Mouse (Mus musculus): ENCODE results near the gene Pafah1b3. TPM values are rescaled to one million over a fixed set of nuclear protein-coding genes. Genes with fewer than 3 reads are reported as not detected.

Gene Pafah1b3
- polyA plus RNA-seq, 1 experiment from 2014 or later: 295 TPM

- Histone ChIP-seq H3K4me1 (replicated peaks) (peaks cover 72% of the 10 kb centered on the region), H3K27ac (peak overlapping the region; percentile 100), H3K36me3 (peaks cover 9% of the 10 kb centered on the region), H3K9me3 (no peaks in the 10 kb centered on the region), H3K27me3 (no peaks in the 10 kb centered on the region), H3K4me2 (peak overlapping the region; percentile 98), H3K9ac (replicated peaks) (peak overlapping the region; percentile 82), H3K4me3 (replicated peaks) (peak overlapping the region; percentile 78)
- WGBS: 0% methylated on average over 6 of the region's 6 CpGs
- ATAC-seq (ENCODE audit: insufficient number of reproducible peaks, insufficient read depth, low FRiP score, low TSS enrichment, low read depth): peak; percentile 62
Observed at GRCm38 (mm10) chr7:25279861-25280791, 17.7 kb downstream of the Pafah1b3 start.

GRCm38 (mm10) chr7:25279076-25279860, 18.5 kb downstream of the Pafah1b3 start:
- peak; percentile 39 for ATAC-seq (ENCODE audit: insufficient number of reproducible peaks, insufficient read depth, low FRiP score, low TSS enrichment, low read depth)
- Histone ChIP-seq H3K4me1 (replicated peaks) (peaks cover 72% of the 10 kb centered on the region), H3K36me3 (peaks cover 8% of the 10 kb centered on the region), H3K9ac (replicated peaks) (peak overlapping the region; percentile 82), H3K9me3 (no peaks in the 10 kb centered on the region), H3K27me3 (no peaks in the 10 kb centered on the region), H3K27ac (peak overlapping the region; percentile 100), H3K4me2 (peak overlapping the region; percentile 98), H3K4me3 (replicated peaks) (peak overlapping the region; percentile 78)
- WGBS: under 1% methylated on average over 48 of the region's 49 CpGs

GRCm38 (mm10) chr7:25278341-25279075, 19.3 kb downstream of the Pafah1b3 start:
- H3K4me3 ChIP-seq (replicated peaks): peak overlapping the region; percentile 78
- peak overlapping the region; percentile 100 for H3K27ac ChIP-seq
- H3K27me3 ChIP-seq: no peaks in the 10 kb centered on the region
- under 1% methylated on average over 58 of the region's 60 CpGs for WGBS
- peak overlapping the region; percentile 98 for H3K4me2 ChIP-seq
- H3K9me3 ChIP-seq: no peaks in the 10 kb centered on the region
- H3K9ac ChIP-seq (replicated peaks): peak overlapping the region; percentile 82
- H3K4me1 ChIP-seq (replicated peaks): peaks cover 68% of the 10 kb centered on the region
- ATAC-seq (ENCODE audit: insufficient number of reproducible peaks, insufficient read depth, low FRiP score, low TSS enrichment, low read depth): 0 out of 2 replicates have a peak, but pooled peaks have one; percentile 13
- H3K36me3 ChIP-seq: peaks cover 11% of the 10 kb centered on the region

- peak overlapping the region; percentile 78 for H3K4me3 ChIP-seq (replicated peaks)
- no peak for ATAC-seq (ENCODE audit: insufficient number of reproducible peaks, insufficient read depth, low FRiP score, low TSS enrichment, low read depth)
- no peaks in the 10 kb centered on the region for H3K9me3 ChIP-seq
- H3K4me1 ChIP-seq (replicated peaks): peaks cover 63% of the 10 kb centered on the region
- H3K36me3 ChIP-seq: peaks cover 16% of the 10 kb centered on the region
- no peaks in the 10 kb centered on the region for H3K27me3 ChIP-seq
- 16% methylated on average over 4 of the region's 4 CpGs for WGBS
- H3K9ac ChIP-seq (replicated peaks): no peak overlapping the region; the same call in none of the 2 replicates
- H3K4me2 ChIP-seq: peak overlapping the region; percentile 98
- H3K27ac ChIP-seq: peak overlapping the region; percentile 100
Observed at GRCm38 (mm10) chr7:25277998-25278340, 19.8 kb downstream of the Pafah1b3 start.

GRCm38 (mm10) chr7:25277405-25277804, 20.4 kb downstream of the Pafah1b3 start:
- peak overlapping the region; percentile 98 for H3K4me2 ChIP-seq
- H3K9ac ChIP-seq (replicated peaks): no peak overlapping the region; the same call in 1 of the 2 replicates
- peak overlapping the region; percentile 100 for H3K27ac ChIP-seq
- H3K4me1 ChIP-seq (replicated peaks): peaks cover 63% of the 10 kb centered on the region
- 81% methylated on average over 4 of the region's 4 CpGs for WGBS
- peaks cover 22% of the 10 kb centered on the region for H3K36me3 ChIP-seq
- ATAC-seq (ENCODE audit: insufficient number of reproducible peaks, insufficient read depth, low FRiP score, low TSS enrichment, low read depth): no peak
- H3K4me3 ChIP-seq (replicated peaks): peak overlapping the region; percentile 78
- H3K9me3 ChIP-seq: no peaks in the 10 kb centered on the region
- no peaks in the 10 kb centered on the region for H3K27me3 ChIP-seq

GRCm38 (mm10) chr7:25275555-25276298, 22.1 kb downstream of the Pafah1b3 start:
- peaks cover 53% of the 10 kb centered on the region for H3K4me1 ChIP-seq (replicated peaks)
- H3K27ac ChIP-seq: peak overlapping the region; percentile 56; the same call in 1 of the 2 replicates
- no peaks in the 10 kb centered on the region for H3K9me3 ChIP-seq
- WGBS: 35% methylated on average over 9 of the region's 9 CpGs
- H3K4me2 ChIP-seq: peak overlapping the region; percentile 19; the same call in 1 of the 2 replicates
- H3K9ac ChIP-seq (replicated peaks): no peak overlapping the region
- no peaks in the 10 kb centered on the region for H3K27me3 ChIP-seq
- H3K36me3 ChIP-seq: peaks cover 38% of the 10 kb centered on the region
- no peak for ATAC-seq (ENCODE audit: insufficient number of reproducible peaks, insufficient read depth, low FRiP score, low TSS enrichment, low read depth)
- peak overlapping the region; percentile 4; the same call in 1 of the 2 replicates for H3K4me3 ChIP-seq (replicated peaks)

- Histone ChIP-seq H3K27ac (peak overlapping the region; percentile 47; the same call in 1 of the 2 replicates), H3K4me2 (no peak overlapping the region), H3K4me3 (replicated peaks) (no peak overlapping the region), H3K9ac (replicated peaks) (peak overlapping the region; percentile 14), H3K4me1 (replicated peaks) (peaks cover 48% of the 10 kb centered on the region), H3K27me3 (no peaks in the 10 kb centered on the region), H3K36me3 (peaks cover 39% of the 10 kb centered on the region), H3K9me3 (no peaks in the 10 kb centered on the region)
- no peak for ATAC-seq (ENCODE audit: insufficient number of reproducible peaks, insufficient read depth, low FRiP score, low TSS enrichment, low read depth)
- 82% methylated on average over 3 of the region's 3 CpGs for WGBS
Observed at GRCm38 (mm10) chr7:25274996-25275395, 22.8 kb downstream of the Pafah1b3 start.

GRCm38 (mm10) chr7:25274571-25274970, 23.2 kb downstream of the Pafah1b3 start:
- Histone ChIP-seq H3K36me3 (peaks cover 39% of the 10 kb centered on the region), H3K27me3 (no peaks in the 10 kb centered on the region), H3K4me3 (replicated peaks) (no peak overlapping the region), H3K9ac (replicated peaks) (peak overlapping the region; percentile 14), H3K4me2 (no peak overlapping the region), H3K9me3 (no peaks in the 10 kb centered on the region), H3K4me1 (replicated peaks) (peaks cover 50% of the 10 kb centered on the region), H3K27ac (peak overlapping the region; percentile 47; the same call in 1 of the 2 replicates)
- ATAC-seq (ENCODE audit: insufficient number of reproducible peaks, insufficient read depth, low FRiP score, low TSS enrichment, low read depth): no peak
- WGBS: 38% methylated on average over 5 of the region's 5 CpGs

GRCm38 (mm10) chr7:25273259-25274241, 24.2 kb downstream of the Pafah1b3 start:
- no peak overlapping the region for H3K4me2 ChIP-seq
- H3K36me3 ChIP-seq: peaks cover 39% of the 10 kb centered on the region
- no peak overlapping the region for H3K27ac ChIP-seq
- 87% methylated on average over 22 of the region's 22 CpGs for WGBS
- H3K9me3 ChIP-seq: no peaks in the 10 kb centered on the region
- peak overlapping the region; percentile 23; the same call in 1 of the 2 replicates for H3K9ac ChIP-seq (replicated peaks)
- H3K4me3 ChIP-seq (replicated peaks): no peak overlapping the region
- peaks cover 54% of the 10 kb centered on the region for H3K4me1 ChIP-seq (replicated peaks)
- ATAC-seq (ENCODE audit: insufficient number of reproducible peaks, insufficient read depth, low FRiP score, low TSS enrichment, low read depth): no peak
- no peaks in the 10 kb centered on the region for H3K27me3 ChIP-seq

Measured in limb, embryonic 12.5 days (tissue).